Mouse (Mus musculus) G1E (cell line): Measurements from ENCODE around the gene Mks1. TPM values are rescaled to one million over a fixed set of nuclear protein-coding genes. Genes with fewer than 3 reads are reported as not detected.

Experiments
- ATAC-seq: 2 replicates; pipeline ENCODE4 v1.8.0; 2016; ENCODE audit warnings: mild to moderate bottlenecking; ENCODE audit not compliant: insufficient number of reproducible peaks, poor library complexity, low FRiP score, severe bottlenecking; ENCODE audit errors: extremely low read depth
- DNase-seq: peaks from one replicate; pipeline ENCODE4 v3.0.0; 2012; ENCODE audit warnings: low spot score
- H3K27me3 ChIP-seq: 2 replicates; pipeline ENCODE4 v1.6.1; 2012; ENCODE audit warnings: mild to moderate bottlenecking, low read length, inconsistent platforms; ENCODE audit not compliant: insufficient read depth
- H3K36me3 ChIP-seq: replicated peaks from 2 replicates; pipeline ENCODE3; 2012; ENCODE audit warnings: mild to moderate bottlenecking, inconsistent platforms
- H3K4me1 ChIP-seq: 2 replicates; pipeline ENCODE4 v1.6.1; 2012; ENCODE audit warnings: low read depth, low read length, inconsistent platforms, mixed read lengths; ENCODE audit not compliant: insufficient read depth
- H3K4me3 ChIP-seq: 2 replicates; pipeline ENCODE4 v1.5.1; 2012; ENCODE audit warnings: low read depth, mild to moderate bottlenecking, inconsistent platforms, low read length, moderate library complexity, mixed read lengths
- H3K9me3 ChIP-seq: replicated peaks from 2 replicates; pipeline ENCODE4 v1.6.1; 2012; ENCODE audit warnings: inconsistent platforms
- CTCF ChIP-seq: IDR thresholded peaks from 2 replicates; pipeline ENCODE4 v1.5.1; 2012; ENCODE audit warnings: low read depth, low read length, inconsistent platforms, mixed read lengths
- GATA1 ChIP-seq: IDR thresholded peaks from 2 replicates; pipeline ENCODE4 v1.6.1; 2012; ENCODE audit warnings: borderline replicate concordance, low read length, inconsistent platforms, mixed read lengths
- GATA2 ChIP-seq: IDR thresholded peaks from 2 replicates; pipeline ENCODE4 v1.6.1; 2012; ENCODE audit warnings: low read depth, low read length, inconsistent platforms, borderline replicate concordance
- POLR2AphosphoS5 ChIP-seq: IDR thresholded peaks from 2 replicates; pipeline ENCODE4 v1.6.1; 2012; ENCODE audit warnings: low read depth, low read length, inconsistent platforms; ENCODE audit not compliant: insufficient replicate concordance
- TAL1 ChIP-seq: conservative IDR thresholded peaks from 2 replicates; pipeline ENCODE4 v1.6.1; 2012; ENCODE audit warnings: low read depth, low read length, inconsistent platforms, mixed read lengths
- polyA plus RNA-seq: library from polyadenylated mRNA; stranded (reverse); fragments of >175 nt; gene quantifications from 2 replicates; pipeline ENCODE4 v1.2.3, GENCODE M21; 2012
- total RNA-seq, 2 experiments: library from RNA; stranded (forward) in 1 of 2; stranded (reverse) in 1 of 2; fragments of 200-1000 nt in 1 of 2; fragments of >200 nt in 1 of 2; fragmentation: Nextera tagmentation in 1 of 2; gene quantifications; 2 replicates each; pipeline ENCODE4 v1.2.3; 2014 to 2017

Gene Mks1
- total and polyA plus RNA-seq, 3 experiments: 2.7 to 6.1 (median 3.7) TPM

DNA sequence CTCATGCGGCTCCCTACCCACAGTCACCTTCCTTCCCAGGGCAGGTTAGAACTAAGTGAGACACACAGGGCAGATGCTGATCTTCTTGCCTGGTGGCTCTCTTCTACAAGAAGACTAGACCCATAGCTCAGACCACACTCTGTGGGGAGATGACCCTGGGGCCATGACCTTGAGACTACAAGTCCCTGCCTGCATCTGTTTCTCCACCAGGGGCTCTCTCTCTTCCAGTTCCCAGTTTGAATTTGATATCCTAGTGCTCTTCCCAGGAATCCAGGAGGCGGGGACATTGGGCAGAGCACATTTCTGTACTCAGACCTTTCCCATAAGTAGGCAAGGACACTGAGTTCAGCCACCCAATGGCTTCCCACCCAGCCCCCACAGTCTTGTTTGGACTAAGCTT, 17.1 kb downstream of the Mks1 start:
- DNase-seq: no peak
- no peak for ATAC-seq
- Histone ChIP-seq H3K9me3 (no peaks in the 10 kb centered on the region), H3K36me3 (no peaks in the 10 kb centered on the region), H3K4me3 (no peak overlapping the region), H3K4me1 (no peaks in the 10 kb centered on the region), H3K27me3 (peaks cover 15% of the 10 kb centered on the region; the same call in 1 of the 2 replicates)
- TF ChIP-seq CTCF: no peak
- no peak for TF ChIP-seq GATA1
- TF ChIP-seq TAL1: no peak
- no peak for TF ChIP-seq POLR2AphosphoS5
- no peak for TF ChIP-seq GATA2

DNA sequence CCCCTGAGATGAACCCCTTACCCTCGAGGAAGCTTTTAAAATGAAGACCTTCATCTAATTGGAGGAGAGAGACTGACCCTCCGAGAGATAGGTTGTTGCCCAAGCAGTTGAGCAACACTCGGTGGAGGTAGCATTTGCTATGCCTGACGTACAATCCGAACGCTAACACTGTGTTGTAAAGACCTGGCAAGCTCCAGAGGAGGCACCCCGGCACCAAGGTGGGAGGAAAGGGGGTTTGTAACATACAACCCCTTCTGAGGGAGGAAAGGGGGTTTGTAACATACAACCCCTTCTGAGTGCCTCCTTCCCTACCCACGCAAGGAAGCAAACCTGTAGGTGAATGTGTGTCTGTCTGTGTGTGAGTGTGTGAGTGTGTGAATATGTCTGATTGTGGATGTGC, 18.8 kb downstream of the Mks1 start:
- no peaks in the 10 kb centered on the region for H3K4me1 ChIP-seq
- DNase-seq: no peak
- no peaks in the 10 kb centered on the region for H3K36me3 ChIP-seq
- no peak for ATAC-seq
- H3K9me3 ChIP-seq: no peaks in the 10 kb centered on the region
- no peak for TF ChIP-seq TAL1
- no peak for TF ChIP-seq GATA2
- no peak for TF ChIP-seq POLR2AphosphoS5
- no peak for TF ChIP-seq CTCF
- TF ChIP-seq GATA1: no peak
- no peak overlapping the region for H3K4me3 ChIP-seq
- H3K27me3 ChIP-seq: peaks cover 22% of the 10 kb centered on the region

DNA sequence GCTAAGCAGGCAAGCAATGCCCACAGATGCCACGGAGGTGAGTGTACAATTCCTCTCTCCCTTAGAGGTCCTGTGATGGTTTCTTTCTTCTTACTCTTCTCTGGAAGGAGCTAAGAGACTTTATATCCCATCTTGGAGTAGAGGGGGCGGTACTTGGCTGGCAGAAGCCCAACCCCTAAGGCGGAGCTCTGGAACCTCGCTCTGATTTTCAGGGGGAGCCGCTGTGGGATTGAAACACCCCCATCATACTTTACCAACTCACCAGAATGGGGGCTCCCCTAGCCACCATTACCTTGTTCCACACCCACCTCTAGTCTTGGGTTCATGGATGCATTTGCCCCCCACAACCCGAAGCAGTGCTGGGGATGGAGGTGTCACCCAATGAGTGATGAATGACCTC, 22.4 kb downstream of the Mks1 start, which contains the start of gene Epx:
TSS of gene Epx (minus strand) at position 101 of the 400 bp plus-strand sequence.
- TF ChIP-seq GATA2: no peak
- no peak for TF ChIP-seq TAL1
- no peak for TF ChIP-seq POLR2AphosphoS5
- TF ChIP-seq GATA1: no peak
- TF ChIP-seq CTCF: no peak
- Histone ChIP-seq H3K4me1 (no peaks in the 10 kb centered on the region), H3K9me3 (no peaks in the 10 kb centered on the region), H3K27me3 (peaks cover 30% of the 10 kb centered on the region), H3K36me3 (no peaks in the 10 kb centered on the region), H3K4me3 (no peak within 1 kb of the TSS)
- ATAC-seq (no peak), DNase-seq (no peak)

DNA sequence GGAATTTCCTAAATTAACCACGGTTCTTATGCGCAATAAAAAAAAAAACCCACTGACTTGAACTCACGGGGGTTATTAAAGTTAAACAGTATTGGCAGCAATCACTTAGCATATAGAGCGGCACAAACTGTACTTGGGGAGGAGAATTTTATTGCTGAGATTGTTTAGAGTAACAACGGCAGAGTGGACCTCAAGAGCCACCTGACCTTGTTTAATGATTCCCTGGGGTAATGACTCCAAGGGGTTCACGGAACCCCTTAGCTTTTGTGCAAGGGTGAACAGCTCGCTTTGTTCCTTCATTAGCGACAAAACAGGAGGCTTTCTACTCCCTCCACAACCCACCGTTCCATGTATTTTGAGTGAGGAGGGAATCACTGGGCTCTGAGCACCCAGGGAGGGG, 26.8 kb downstream of the Mks1 start:
- DNase-seq (no peak), ATAC-seq (no peak)
- H3K36me3 ChIP-seq: no peaks in the 10 kb centered on the region
- H3K4me3 ChIP-seq: no peak overlapping the region
- H3K4me1 ChIP-seq: no peaks in the 10 kb centered on the region
- H3K9me3 ChIP-seq: no peaks in the 10 kb centered on the region
- H3K27me3 ChIP-seq: peaks cover 33% of the 10 kb centered on the region
- no peak for TF ChIP-seq CTCF
- TF ChIP-seq GATA2: no peak
- no peak for TF ChIP-seq TAL1
- no peak for TF ChIP-seq POLR2AphosphoS5
- no peak for TF ChIP-seq GATA1

DNA sequence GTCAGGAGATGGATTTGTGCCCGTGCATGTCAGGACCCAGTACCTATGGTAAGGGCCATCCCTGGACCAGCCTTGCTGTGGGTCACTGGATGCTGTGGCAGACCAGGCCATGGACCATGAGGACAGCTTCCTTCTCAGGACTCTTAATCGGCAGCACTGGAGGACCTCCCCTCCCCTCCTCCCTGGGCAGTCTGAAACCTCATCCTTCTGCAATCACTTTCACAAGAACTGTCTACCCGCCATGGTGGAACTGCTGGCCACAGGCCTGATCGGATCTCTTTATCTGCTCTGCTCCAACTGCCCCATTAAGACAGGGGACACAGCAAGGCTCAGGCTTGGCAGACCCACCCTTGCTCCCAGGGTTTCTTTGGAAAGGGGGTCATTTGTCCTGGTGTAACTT, 28.7 kb downstream of the Mks1 start:
- DNase-seq (no peak), ATAC-seq (no peak)
- Histone ChIP-seq H3K27me3 (peaks cover 32% of the 10 kb centered on the region), H3K36me3 (no peaks in the 10 kb centered on the region), H3K4me3 (no peak overlapping the region), H3K4me1 (no peaks in the 10 kb centered on the region), H3K9me3 (no peaks in the 10 kb centered on the region)
- TF ChIP-seq POLR2AphosphoS5 (no peak), CTCF (no peak), GATA2 (no peak), GATA1 (no peak), TAL1 (no peak)

DNA sequence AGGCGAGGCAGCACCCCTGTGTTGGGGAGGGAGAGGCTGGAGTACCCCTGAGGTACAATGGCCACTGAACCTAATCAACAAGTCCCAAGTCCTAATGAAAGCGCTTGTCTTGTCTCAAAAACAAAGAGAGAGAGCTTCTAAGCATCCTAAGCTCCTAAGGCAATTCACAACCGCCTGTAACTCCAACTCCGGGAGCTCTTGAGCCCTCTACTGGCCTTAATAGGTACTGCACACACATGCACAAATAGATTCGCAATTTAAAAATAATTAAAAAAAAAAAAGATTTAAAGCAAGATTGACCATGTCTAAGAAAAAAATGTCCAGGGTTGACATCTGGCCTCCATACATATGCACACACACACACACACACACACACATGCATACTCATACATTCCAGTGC, 30.5 kb downstream of the Mks1 start:
- TF ChIP-seq GATA1 (no peak), TAL1 (no peak), CTCF (no peak), GATA2 (no peak), POLR2AphosphoS5 (no peak)
- no peak for DNase-seq
- Histone ChIP-seq H3K9me3 (no peaks in the 10 kb centered on the region), H3K36me3 (no peaks in the 10 kb centered on the region), H3K4me3 (no peak overlapping the region), H3K4me1 (no peaks in the 10 kb centered on the region), H3K27me3 (peaks cover 25% of the 10 kb centered on the region)
- no peak for ATAC-seq

DNA sequence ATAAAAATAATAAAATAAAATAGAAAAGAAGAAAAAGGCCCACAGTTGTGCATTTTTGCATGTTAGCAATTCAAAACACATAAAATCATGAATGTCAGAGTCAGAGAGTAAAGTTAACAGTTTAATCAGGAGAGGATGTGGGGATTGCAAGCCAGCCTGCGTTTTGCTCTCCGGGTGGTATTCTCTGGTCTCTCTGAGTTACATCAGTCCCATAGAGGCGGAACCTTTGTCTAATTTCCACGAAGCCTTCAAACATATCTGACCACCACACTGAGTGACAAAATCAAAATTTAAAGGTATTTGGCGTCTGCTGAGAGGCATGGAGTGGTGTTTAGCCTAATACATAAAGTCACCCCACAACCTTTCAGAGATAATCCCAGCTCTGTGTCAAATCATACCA, 31.8 kb downstream of the Mks1 start:
- no peak overlapping the region for H3K4me3 ChIP-seq
- no peak for ATAC-seq
- no peaks in the 10 kb centered on the region for H3K4me1 ChIP-seq
- no peaks in the 10 kb centered on the region for H3K9me3 ChIP-seq
- H3K36me3 ChIP-seq: no peaks in the 10 kb centered on the region
- H3K27me3 ChIP-seq: peaks cover 23% of the 10 kb centered on the region
- no peak for TF ChIP-seq CTCF
- no peak for TF ChIP-seq GATA1
- no peak for TF ChIP-seq GATA2
- TF ChIP-seq POLR2AphosphoS5: no peak
- TF ChIP-seq TAL1: no peak
- no peak for DNase-seq
